Mouse (Mus musculus) embryonic facial prominence, embryonic 13.5 days (tissue): Measurements from ENCODE around the gene Shc2. TPM values are rescaled to one million over a fixed set of nuclear protein-coding genes. Genes with fewer than 3 reads are reported as not detected.
A peak's percentile ranks its signal among the peaks of the same experiment; 100 is the strongest.

Source experiments
- ATAC-seq: fragments of 200-750 bp; cut with Nextera tagmentation; 2 replicates; pipeline ENCODE4 v1.8.0; 2017; ENCODE audit warnings: low read depth; ENCODE audit not compliant: insufficient number of reproducible peaks, insufficient read depth, low FRiP score, low TSS enrichment
- H3K27ac ChIP-seq: fragments of 300-500 bp; sonication (generic); 2 replicates; pipeline ENCODE4 v1.5.1; 2015; ENCODE audit warnings: moderate library complexity, mild to moderate bottlenecking, inconsistent platforms
- H3K27me3 ChIP-seq: fragments of 300-500 bp; sonication (generic); 2 replicates; pipeline ENCODE4 v1.6.1; 2015; ENCODE audit warnings: mild to moderate bottlenecking, inconsistent platforms
- H3K36me3 ChIP-seq: fragments of 300-500 bp; sonication (generic); 2 replicates; pipeline ENCODE4 v1.6.1; 2015; ENCODE audit warnings: mild to moderate bottlenecking, inconsistent platforms
- H3K4me1 ChIP-seq: fragments of 300-500 bp; sonication (generic); 2 replicates; pipeline ENCODE4 v1.6.1; 2015; ENCODE audit warnings: inconsistent platforms
- H3K4me2 ChIP-seq: fragments of 300-500 bp; sonication (generic); 2 replicates; pipeline ENCODE4 v1.6.1; 2015; ENCODE audit warnings: moderate library complexity, mild to moderate bottlenecking, inconsistent platforms
- H3K4me3 ChIP-seq: fragments of 300-500 bp; sonication (generic); 2 replicates; pipeline ENCODE4 v1.5.1; 2015; ENCODE audit warnings: mild to moderate bottlenecking, inconsistent platforms
- H3K9ac ChIP-seq: fragments of 300-500 bp; sonication (generic); 2 replicates; pipeline ENCODE4 v1.6.1; 2015; ENCODE audit warnings: mild to moderate bottlenecking, inconsistent platforms
- H3K9me3 ChIP-seq: fragments of 300-500 bp; sonication (generic); 2 replicates; pipeline ENCODE4 v1.6.1; 2016; ENCODE audit warnings: inconsistent platforms
- WGBS: fragments of 180-500 bp; shearing (Covaris S2); methylation state at CpG from one replicate; pipeline ENCODE4 v1.1.7; 2015; ENCODE audit warnings: mixed read lengths; 5-methylcytosine and 5-hydroxymethylcytosine counted together
- polyA plus RNA-seq: library from polyadenylated mRNA; unstranded; fragments of >200 nt; fragmentation: Nextera tagmentation; extraction: Ambion mirVana; gene quantifications from 2 replicates; pipeline ENCODE4 v1.2.1, GENCODE M21; 2015

Shc2 gene
- polyA plus RNA-seq: 11.7 and 13.7 TPM in 2 replicates

DNA sequence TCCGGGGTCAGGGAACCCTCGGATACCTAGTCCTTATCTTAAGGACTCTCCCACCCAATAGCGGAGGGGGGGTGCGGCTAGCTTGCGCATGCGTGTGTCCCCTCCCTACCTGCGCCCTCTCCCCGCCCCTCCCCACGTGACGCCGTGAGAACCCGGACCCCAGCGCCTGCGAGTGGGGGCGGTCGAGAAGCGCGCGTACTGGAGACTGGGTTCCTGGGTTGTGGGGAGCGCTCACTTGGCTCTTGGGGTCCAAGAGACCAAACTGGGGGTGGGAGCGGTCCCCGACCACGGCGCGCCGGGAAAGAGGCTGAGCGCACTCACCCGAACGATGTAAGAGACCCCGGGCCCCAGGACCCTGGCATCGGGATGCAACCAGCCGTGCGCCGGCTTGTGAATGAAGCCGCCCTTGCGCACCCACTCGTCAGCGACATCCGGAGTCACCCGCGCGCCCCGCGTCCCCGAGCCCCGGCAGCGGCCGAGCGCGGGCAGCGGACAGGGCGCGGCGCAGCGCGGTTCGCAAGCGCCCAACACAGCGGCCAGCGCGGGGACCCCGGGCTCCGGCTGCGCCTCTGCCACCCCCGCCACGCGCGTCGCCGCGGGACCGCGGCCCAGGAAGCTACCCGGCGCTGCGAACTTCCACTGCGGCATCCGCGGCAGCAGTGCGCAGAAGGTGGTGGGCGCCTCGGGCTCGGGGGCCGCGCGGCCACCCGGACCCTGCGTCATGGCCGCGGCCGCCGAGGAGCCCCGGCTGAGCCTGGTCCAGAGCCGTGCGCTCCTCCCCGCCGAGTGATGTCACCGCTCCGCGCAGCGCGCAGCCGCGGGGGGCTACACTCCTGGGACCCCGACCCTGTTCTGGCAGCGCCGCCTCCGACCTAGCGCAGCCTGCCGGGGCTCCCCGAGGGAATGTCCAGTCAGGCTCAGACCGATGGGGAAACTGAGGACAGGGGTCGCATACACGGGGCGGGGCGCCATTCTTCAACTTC, at the start of gene Shc2:
Gene Shc2 (minus strand): TSS at position 791 of the 983 bp plus-strand sequence.
- ATAC-seq: peak; percentile 82
- Histone ChIP-seq H3K9ac (peak within 1 kb of the TSS; percentile 85), H3K9me3 (no peaks in the 10 kb centered on the region), H3K27ac (peak within 1 kb of the TSS; percentile 75), H3K4me1 (peaks cover 24% of the 10 kb centered on the region), H3K4me2 (peak within 1 kb of the TSS; percentile 87), H3K27me3 (peaks cover 18% of the 10 kb centered on the region), H3K36me3 (no peaks in the 10 kb centered on the region), H3K4me3 (peak within 1 kb of the TSS; percentile 85)
- WGBS: under 1% methylated on average over 111 of the region's 116 CpGs

DNA sequence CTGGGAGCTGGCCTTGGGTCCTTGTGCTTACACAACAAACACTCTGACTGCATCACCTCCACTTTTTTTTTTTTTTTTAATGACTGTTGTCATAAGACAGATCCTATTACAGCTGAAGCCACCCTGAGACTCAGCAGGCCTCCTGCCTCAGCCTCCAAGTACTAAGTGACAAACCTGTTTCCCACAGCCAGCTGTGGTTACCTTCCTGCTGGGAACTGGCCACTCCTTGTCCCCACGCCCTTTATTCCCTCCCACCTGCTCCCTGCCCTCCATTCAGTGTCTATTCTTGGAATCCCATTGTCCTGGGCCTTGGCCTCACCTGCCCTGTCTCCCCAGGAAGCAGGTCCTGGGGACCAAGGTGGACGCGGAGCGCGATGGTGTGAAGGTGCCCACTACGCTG, 49.8 kb upstream of the Shc2 start:
- WGBS: 91% methylated on average over 6 of the region's 6 CpGs
- Histone ChIP-seq H3K9ac (no peak overlapping the region), H3K36me3 (peaks cover 62% of the 10 kb centered on the region), H3K27ac (no peak overlapping the region), H3K9me3 (no peaks in the 10 kb centered on the region), H3K4me1 (peaks cover 16% of the 10 kb centered on the region), H3K4me2 (no peak overlapping the region), H3K27me3 (no peaks in the 10 kb centered on the region), H3K4me3 (no peak overlapping the region)
- no peak for ATAC-seq

DNA sequence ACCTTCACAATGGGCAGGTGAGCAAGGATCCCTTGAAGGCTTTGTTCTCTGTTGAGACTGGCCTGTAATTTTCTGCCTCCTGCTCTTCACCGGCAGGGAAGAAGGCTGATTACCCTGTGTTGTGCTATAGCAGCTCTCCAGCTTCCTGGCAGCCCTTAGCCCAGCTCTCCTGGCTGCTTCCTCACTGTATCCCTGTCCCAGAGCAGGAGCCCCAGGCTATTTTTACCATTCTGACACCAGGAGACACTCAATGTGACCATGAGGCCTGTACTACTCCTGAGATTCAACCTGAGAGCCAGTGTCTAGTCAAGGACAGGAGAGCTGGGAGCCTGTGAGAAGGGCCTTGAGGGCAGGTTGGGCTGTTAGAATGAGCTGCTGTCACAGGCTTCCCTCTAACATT, 49.0 kb upstream of the Shc2 start:
- no peak for ATAC-seq
- H3K9ac ChIP-seq: no peak overlapping the region
- no peaks in the 10 kb centered on the region for H3K9me3 ChIP-seq
- 81% methylated on average over 1 of the region's 1 CpGs for WGBS
- H3K36me3 ChIP-seq: peaks cover 56% of the 10 kb centered on the region
- H3K4me1 ChIP-seq: peaks cover 16% of the 10 kb centered on the region
- H3K27me3 ChIP-seq: no peaks in the 10 kb centered on the region
- H3K4me2 ChIP-seq: no peak overlapping the region
- H3K4me3 ChIP-seq: no peak overlapping the region
- no peak overlapping the region for H3K27ac ChIP-seq

DNA sequence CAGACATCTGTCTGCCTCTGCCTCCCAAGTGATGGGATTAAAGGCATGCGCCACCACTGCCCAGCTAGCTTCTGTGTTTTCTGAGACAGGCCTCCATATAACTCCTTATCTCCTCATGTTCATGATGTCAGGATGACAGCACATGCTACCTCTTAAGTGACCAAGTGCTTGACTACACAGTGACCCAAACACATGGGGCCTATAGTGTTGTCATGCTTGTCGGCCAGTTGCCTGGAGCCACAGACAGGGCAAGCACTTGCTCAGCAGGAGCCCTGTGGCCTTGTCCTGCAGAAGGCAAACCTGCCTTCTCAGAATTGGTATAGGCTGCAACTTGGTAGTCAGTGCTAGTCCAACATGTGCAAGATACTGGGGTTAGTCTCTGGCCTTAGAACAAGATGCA, 48.5 kb upstream of the Shc2 start:
- H3K27ac ChIP-seq: no peak overlapping the region
- no peak overlapping the region for H3K4me3 ChIP-seq
- no peak for ATAC-seq
- 92% methylated on average over 2 of the region's 2 CpGs for WGBS
- no peak overlapping the region for H3K9ac ChIP-seq
- H3K27me3 ChIP-seq: no peaks in the 10 kb centered on the region
- H3K36me3 ChIP-seq: peaks cover 56% of the 10 kb centered on the region
- H3K4me1 ChIP-seq: peaks cover 18% of the 10 kb centered on the region
- no peak overlapping the region for H3K4me2 ChIP-seq
- no peaks in the 10 kb centered on the region for H3K9me3 ChIP-seq

DNA sequence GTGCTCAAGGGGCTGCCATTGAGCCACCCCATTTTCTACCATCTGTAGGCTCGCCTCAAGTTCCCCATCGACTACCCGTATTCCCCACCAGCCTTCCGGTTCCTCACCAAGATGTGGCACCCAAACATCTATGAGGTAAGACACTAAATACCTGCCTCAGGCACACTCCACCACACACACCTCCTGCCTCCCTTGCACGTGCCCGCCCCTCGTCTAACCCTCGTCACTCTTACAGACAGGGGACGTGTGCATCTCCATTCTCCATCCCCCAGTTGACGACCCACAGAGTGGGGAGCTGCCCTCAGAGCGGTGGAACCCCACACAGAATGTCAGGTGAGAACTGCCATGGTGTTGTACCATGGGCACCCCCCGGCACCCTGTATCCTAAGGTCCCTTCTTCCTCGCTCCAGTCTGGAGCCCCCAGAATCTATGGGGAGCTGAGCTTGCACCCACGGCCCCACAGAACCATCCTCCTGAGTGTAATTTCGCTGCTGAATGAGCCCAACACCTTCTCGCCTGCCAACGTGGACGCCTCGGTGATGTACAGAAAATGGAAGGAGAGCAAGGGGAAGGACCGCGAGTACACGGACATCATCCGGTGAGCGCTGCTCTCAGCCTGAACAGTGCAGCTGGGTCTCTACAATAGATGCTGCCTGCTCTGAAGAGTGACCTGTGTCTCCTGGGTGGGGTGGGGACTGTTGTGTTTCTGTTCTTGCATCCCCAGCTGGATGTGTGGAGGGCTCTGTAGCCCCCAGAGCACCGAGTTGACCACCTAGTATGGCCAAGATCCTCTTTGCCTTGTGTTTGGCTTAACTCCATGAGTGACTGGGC, 47.3 kb upstream of the Shc2 start:
- Histone ChIP-seq H3K9me3 (no peaks in the 10 kb centered on the region), H3K36me3 (peaks cover 56% of the 10 kb centered on the region), H3K27ac (no peak overlapping the region), H3K4me1 (peaks cover 22% of the 10 kb centered on the region), H3K9ac (no peak overlapping the region), H3K4me3 (no peak overlapping the region), H3K27me3 (no peaks in the 10 kb centered on the region), H3K4me2 (no peak overlapping the region)
- 92% methylated on average over 25 of the region's 25 CpGs for WGBS
- no peak for ATAC-seq

DNA sequence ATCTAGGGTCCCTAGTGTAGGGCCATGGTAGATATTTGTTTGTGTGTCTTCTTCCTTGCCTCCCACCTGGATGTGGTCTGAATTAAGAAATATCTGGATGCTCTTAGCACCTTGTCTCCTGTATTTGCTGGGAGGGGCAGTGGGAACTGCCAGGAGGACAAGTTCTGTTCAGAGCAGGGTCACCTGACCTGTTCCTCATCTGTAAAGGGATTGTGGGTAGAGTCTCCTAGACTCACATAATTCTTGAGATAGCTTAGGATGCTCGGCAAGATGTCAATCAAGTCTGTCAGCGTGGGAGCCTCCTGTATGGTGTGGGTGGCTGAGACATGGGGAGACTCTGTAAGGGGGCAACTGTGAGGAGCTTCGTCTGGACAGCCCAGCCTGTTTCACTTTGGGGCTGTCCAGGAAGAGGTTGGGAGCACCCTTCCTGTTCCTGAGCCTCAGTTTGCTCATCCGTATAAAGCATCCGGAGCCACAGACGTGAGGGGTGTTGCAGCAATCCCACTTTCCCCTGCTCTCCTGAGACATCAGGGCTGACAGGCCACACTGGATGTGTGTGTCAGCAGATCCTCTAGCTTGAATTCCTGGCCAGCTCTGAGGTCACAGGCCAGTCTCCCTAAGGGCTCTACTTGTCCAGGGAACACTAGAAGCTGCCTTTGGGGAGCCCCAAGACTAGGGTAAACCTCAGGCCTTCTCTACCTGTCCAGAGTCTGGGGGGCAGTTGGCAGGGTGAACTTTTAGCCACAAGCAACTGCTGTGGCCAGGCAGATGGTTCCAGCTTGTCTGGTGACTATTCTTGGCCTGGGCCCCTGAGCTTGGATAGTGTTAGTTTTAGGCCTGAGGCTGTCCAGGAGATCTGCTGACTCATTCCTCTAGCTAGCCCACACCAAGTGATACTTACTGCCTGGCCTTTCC, 46.3 kb upstream of the Shc2 start:
- Histone ChIP-seq H3K27me3 (no peaks in the 10 kb centered on the region), H3K4me3 (peak overlapping the region; percentile 89), H3K9me3 (no peaks in the 10 kb centered on the region), H3K4me1 (peaks cover 22% of the 10 kb centered on the region), H3K9ac (peak overlapping the region; percentile 90), H3K4me2 (peak overlapping the region; percentile 93), H3K27ac (no peak overlapping the region), H3K36me3 (peaks cover 52% of the 10 kb centered on the region)
- ATAC-seq: no peak
- WGBS: 89% methylated on average over 6 of the region's 6 CpGs

DNA sequence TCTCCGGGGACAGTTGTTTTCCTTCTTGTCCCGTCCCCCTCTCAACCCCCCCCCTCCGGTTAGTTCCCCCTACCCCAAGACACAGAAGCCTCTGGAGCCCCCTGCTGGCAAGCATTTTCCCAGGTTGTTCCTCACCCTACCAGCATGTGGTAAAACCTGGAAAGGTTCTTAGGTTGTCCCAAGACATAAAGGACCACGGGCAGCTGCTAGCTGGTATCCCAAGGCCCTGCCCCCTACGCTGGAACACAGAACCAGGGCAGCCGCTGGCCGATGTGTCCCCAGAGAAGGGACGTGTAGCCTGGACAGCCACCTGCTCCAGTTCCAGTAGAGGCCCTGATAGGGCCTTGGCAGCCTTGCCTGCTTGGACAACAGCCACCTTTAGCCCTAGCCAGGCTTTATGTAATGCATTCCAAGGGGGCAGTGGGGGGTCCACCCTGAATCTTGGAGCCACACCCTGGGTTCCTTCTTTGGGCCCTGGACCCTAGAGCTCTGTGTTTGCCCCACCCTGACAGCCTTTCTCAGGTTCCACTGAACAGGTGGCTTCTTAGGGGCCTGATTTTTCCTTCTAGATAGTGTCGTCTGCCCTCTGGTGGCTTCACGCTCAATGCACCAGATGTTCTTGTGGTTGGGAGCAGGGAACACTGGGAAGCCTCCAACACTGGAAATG, 45.3 kb upstream of the Shc2 start:
- ATAC-seq: no peak
- WGBS: 4% methylated on average over 10 of the region's 10 CpGs
- H3K27ac ChIP-seq: peak overlapping the region; percentile 71

DNA sequence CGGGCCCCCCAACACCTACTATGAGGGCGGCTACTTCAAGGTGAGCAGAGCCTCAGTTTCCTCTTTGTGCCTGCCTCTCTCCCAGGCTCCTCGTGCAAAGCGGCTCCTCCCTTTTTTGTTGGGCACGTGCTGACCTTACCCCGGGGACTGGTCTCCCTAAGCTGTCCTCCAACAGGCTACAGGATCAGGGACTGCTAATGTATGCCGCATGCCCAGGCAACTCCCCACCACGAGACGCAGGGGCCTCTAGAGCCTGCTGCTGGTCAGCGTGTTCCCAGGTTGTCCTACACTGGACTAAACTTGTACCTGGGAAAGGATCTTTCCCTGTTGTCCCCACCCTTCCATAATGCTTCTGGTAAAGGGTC, 44.8 kb upstream of the Shc2 start:
- Histone ChIP-seq H3K4me3 (peak overlapping the region; percentile 89), H3K9me3 (no peaks in the 10 kb centered on the region), H3K36me3 (peaks cover 38% of the 10 kb centered on the region), H3K9ac (peak overlapping the region; percentile 90), H3K4me1 (peaks cover 22% of the 10 kb centered on the region), H3K27ac (peak overlapping the region; percentile 71), H3K4me2 (peak overlapping the region; percentile 93), H3K27me3 (no peaks in the 10 kb centered on the region)
- ATAC-seq: no peak
- WGBS: 0% methylated on average over 10 of the region's 10 CpGs

More for the DNA sequence above, 45.3 kb upstream of the Shc2 start:
- H3K4me3 ChIP-seq: peak overlapping the region; percentile 89
- H3K4me1 ChIP-seq: peaks cover 22% of the 10 kb centered on the region
- peaks cover 43% of the 10 kb centered on the region for H3K36me3 ChIP-seq
- no peaks in the 10 kb centered on the region for H3K27me3 ChIP-seq
- no peaks in the 10 kb centered on the region for H3K9me3 ChIP-seq
- peak overlapping the region; percentile 90 for H3K9ac ChIP-seq
- peak overlapping the region; percentile 93 for H3K4me2 ChIP-seq

DNA sequence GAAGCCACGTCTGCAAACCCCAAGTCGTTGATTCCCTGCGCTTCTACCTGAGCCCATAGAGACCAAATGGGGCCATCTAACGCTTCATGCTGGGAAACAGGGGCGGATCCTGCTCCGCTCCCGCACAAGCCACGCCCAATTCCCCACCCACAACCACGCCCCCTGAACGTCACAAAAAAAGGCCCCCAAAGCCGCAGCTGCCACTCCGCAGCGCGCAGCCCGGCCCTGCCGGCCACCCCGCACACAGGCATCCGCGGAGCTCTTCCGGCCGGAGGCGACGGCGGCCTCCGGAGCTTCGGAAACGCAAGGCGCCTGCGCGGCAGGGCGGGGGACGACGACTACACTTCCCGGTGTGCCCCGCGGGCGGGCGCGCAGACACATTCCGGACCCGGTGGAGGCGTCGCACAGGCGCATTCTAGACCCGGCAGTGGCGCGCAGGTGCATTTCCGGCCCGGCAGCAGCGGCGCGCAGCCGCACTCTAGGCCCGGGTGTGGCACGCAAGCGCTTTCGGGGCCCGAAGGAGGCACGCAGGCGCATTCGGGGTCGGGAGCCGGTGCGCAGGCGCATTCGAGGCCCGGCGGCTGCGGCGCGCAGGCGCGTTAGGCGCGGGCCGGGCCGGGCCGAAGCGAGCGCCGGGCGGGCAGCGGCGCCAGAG, 44.0 kb upstream of the Shc2 start, which contains the start of gene Cdc34:
Gene Cdc34 (plus strand): TSS at position 605 of the 655 bp plus-strand sequence.
- under 1% methylated on average over 78 of the region's 84 CpGs for WGBS
- H3K27me3 ChIP-seq: no peaks in the 10 kb centered on the region
- H3K27ac ChIP-seq: peak within 1 kb of the TSS; percentile 84
- peak within 1 kb of the TSS; percentile 90 for H3K9ac ChIP-seq
- ATAC-seq: peak; percentile 89
- H3K9me3 ChIP-seq: no peaks in the 10 kb centered on the region
- H3K4me1 ChIP-seq: peaks cover 22% of the 10 kb centered on the region
- H3K36me3 ChIP-seq: peaks cover 32% of the 10 kb centered on the region
- peak within 1 kb of the TSS; percentile 93 for H3K4me2 ChIP-seq
- peak within 1 kb of the TSS; percentile 89 for H3K4me3 ChIP-seq
